In the genomic region with DNA sequence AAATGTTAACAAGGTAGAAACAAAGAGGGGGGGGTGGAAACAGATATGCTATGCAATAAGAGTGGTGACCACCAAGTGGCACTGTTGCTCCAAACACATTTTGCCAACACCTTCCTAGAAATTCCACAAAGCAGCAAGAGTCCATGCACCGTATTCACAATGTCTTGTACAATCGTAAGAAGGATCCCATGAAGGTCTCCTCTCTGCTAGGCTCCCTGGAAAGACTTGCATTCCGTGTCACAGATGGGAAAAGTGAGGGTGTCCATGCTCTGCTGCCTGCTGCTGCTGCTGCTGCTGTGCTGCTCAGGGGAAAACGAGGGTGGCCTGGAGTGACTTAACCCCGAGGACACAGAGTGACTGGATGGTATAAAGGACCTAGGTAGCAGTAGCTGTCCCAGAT, we compare ENCODE assay signal across 9 mouse cellular contexts. TPM values are rescaled to one million over a fixed set of nuclear protein-coding genes. Genes with fewer than 3 reads are reported as not detected.
A peak's percentile ranks its signal among the peaks of the same experiment; 100 is the strongest.
DNase-seq lines count a peak whose midpoint lies in the region; ATAC-seq and TF ChIP-seq lines count a peak whose summit lies in the region.
"Had no signal": no experiment of that assay in that cellular context is flagged by ENCODE, and none has a peak within 500 bp of the region (broad histone marks: within the 10 kb centered on the region; RNA-seq: fewer than 3 reads in every experiment).

No protein-coding gene starts in this region.

- dilution Hi-C loops in CH12.LX (cut with MboI; ENCODE audit: extremely low pct_ligation_motif_present, extremely low pct_unique_long_range_greater_than_20kb, low sequenced_read_pairs) = no loop called here

- peak; percentile 75 for TF ChIP-seq RAD21 in CH12.LX (IDR thresholded peaks at IDR 0.05; ENCODE audit: low read depth, low read length)

- H3K4me1 ChIP-seq in cerebellum, adult 2 months (ENCODE audit: control insufficient read depth, insufficient read depth, low read length) = peaks cover 9% of the 10 kb centered on the region
- H3K4me1 ChIP-seq in CH12.LX (ENCODE audit: control insufficient read depth in 1 of 2, insufficient read depth in 2 of 2) = peaks cover 3 to 5% of the 10 kb centered on the region in 2 experiments; a peak in 2 of 4 replicates
- peaks cover 4% of the 10 kb centered on the region for H3K4me1 ChIP-seq in embryonic facial prominence, embryonic 13.5 days
- H3K4me1 ChIP-seq in limb, embryonic 15.5 days = peaks cover 3% of the 10 kb centered on the region; the same call in 1 of the 2 replicates

- no peaks in the 10 kb centered on the region for H3K9me3 ChIP-seq in CH12.LX (replicated peaks; ENCODE audit: low read length)
- no peaks in the 10 kb centered on the region for H3K9me3 ChIP-seq in embryonic facial prominence, embryonic 13.5 days
- no peaks in the 10 kb centered on the region for H3K9me3 ChIP-seq in limb, embryonic 15.5 days

- no peak overlapping the region for H3K4me3 ChIP-seq in cerebellum, adult 2 months (replicated peaks; ENCODE audit: insufficient read depth, low read depth, low read length)
- no peak overlapping the region for H3K4me3 ChIP-seq in CH12.LX (replicated peaks in 1 of 3; ENCODE audit: low read depth in 2 of 3, low read length in 2 of 3, poor library complexity in 1 of 3)
- H3K4me3 ChIP-seq in embryonic facial prominence, embryonic 13.5 days = no peak overlapping the region
- no peak overlapping the region for H3K4me3 ChIP-seq in limb, embryonic 15.5 days

- no peaks in the 10 kb centered on the region for H3K79me2 ChIP-seq in CH12.LX (replicated peaks; ENCODE audit: control insufficient read depth, extremely low read depth, insufficient read depth, poor library complexity, severe bottlenecking)

- peak in 1 of 2 experiments; percentile 22 for DNase-seq in cerebellum, adult 2 months
- DNase-seq in cerebellum, adult 9-11 months = no peak
- peak; percentile 23 for DNase-seq in CH12.LX (ENCODE audit: extremely low read depth)
- DNase-seq in hindlimb bud, embryonic 11.5 days (ENCODE audit: extremely low spot score, low read depth, low spot score) = peak; percentile 47
- DNase-seq in retina, embryonic 14.5 days (ENCODE audit: low spot score) = peak; percentile 69
- DNase-seq in c-Kit-positive CD71-positive TER-119-positive erythroid progenitor cells, embryonic 14.5 days (ENCODE audit: low spot score) = no peak

- no peak overlapping the region for H3K9ac ChIP-seq in CH12.LX (ENCODE audit: insufficient read depth, low read depth)
- peak overlapping the region; percentile 58; the same call in 1 of the 2 replicates for H3K9ac ChIP-seq in embryonic facial prominence, embryonic 13.5 days
- no peak overlapping the region for H3K9ac ChIP-seq in limb, embryonic 15.5 days

- peak; percentile 63 for TF ChIP-seq CTCF in cerebellum, adult 2 months (IDR thresholded peaks at IDR 0.05; ENCODE audit: borderline replicate concordance, insufficient read depth, low read depth, low read length)
- TF ChIP-seq CTCF in CH12.LX (conservative IDR thresholded peaks at IDR 0.05 in 1 of 2, IDR thresholded peaks at IDR 0.05 in 1 of 2; ENCODE audit: low read depth in 2 of 2, low read length in 2 of 2) = peak; percentile 70 to 83

- H3K27me3 ChIP-seq in cerebellum, adult 2 months (ENCODE audit: control insufficient read depth, insufficient read depth, low read length) = no peaks in the 10 kb centered on the region
- H3K27me3 ChIP-seq in CH12.LX (replicated peaks) = peaks cover 21% of the 10 kb centered on the region
- H3K27me3 ChIP-seq in embryonic facial prominence, embryonic 13.5 days = no peaks in the 10 kb centered on the region
- no peaks in the 10 kb centered on the region for H3K27me3 ChIP-seq in limb, embryonic 15.5 days

- no peak for TF ChIP-seq EP300 in CH12.LX (IDR thresholded peaks at IDR 0.05; ENCODE audit: low read length)

- H3K27ac ChIP-seq in cerebellum, adult 2 months (ENCODE audit: insufficient read depth, low read length) = no peak overlapping the region
- H3K27ac ChIP-seq in CH12.LX (ENCODE audit: insufficient read depth, low read depth) = no peak overlapping the region
- H3K27ac ChIP-seq in embryonic facial prominence, embryonic 13.5 days = no peak overlapping the region
- no peak overlapping the region for H3K27ac ChIP-seq in limb, embryonic 15.5 days

- no peaks in the 10 kb centered on the region for H3K36me3 ChIP-seq in CH12.LX (replicated peaks in 1 of 2; ENCODE audit: control insufficient read depth in 1 of 2, insufficient read depth in 1 of 2, low read length in 1 of 2)
- H3K36me3 ChIP-seq in embryonic facial prominence, embryonic 13.5 days = no peaks in the 10 kb centered on the region
- no peaks in the 10 kb centered on the region for H3K36me3 ChIP-seq in limb, embryonic 15.5 days

- 7% methylated on average over 5 of the region's 5 CpGs for WGBS in cerebellum, adult 2 months
- WGBS in embryonic facial prominence, embryonic 13.5 days = 7% methylated on average over 5 of the region's 5 CpGs
- 9% methylated on average over 5 of the region's 5 CpGs for WGBS in limb, embryonic 15.5 days

- in situ Hi-C loops in CH12.LX (cut with MboI; ENCODE audit: low pct_ligation_motif_present, low pct_unique_long_range_greater_than_20kb, low sequenced_read_pairs) = no loop called here

- no peak for ATAC-seq in embryonic facial prominence, embryonic 13.5 days (ENCODE audit: insufficient number of reproducible peaks, insufficient read depth, low FRiP score, low TSS enrichment, low read depth)
- ATAC-seq in limb, embryonic 15.5 days (ENCODE audit: insufficient number of reproducible peaks, low FRiP score, low TSS enrichment, low read depth) = no peak

- TF ChIP-seq POLR2A in cerebellum, adult 2 months (IDR thresholded peaks at IDR 0.05; ENCODE audit: borderline replicate concordance, insufficient read depth, low read length) = no peak
- no peak for TF ChIP-seq POLR2A in CH12.LX (IDR thresholded peaks at IDR 0.05; ENCODE audit: low read depth, low read length)

- peak overlapping the region; percentile 60 for H3K4me2 ChIP-seq in CH12.LX (ENCODE audit: insufficient read depth, low read depth, poor library complexity, severe bottlenecking)
- H3K4me2 ChIP-seq in embryonic facial prominence, embryonic 13.5 days = peak overlapping the region; percentile 52
- H3K4me2 ChIP-seq in limb, embryonic 15.5 days = peak overlapping the region; percentile 33; the same call in 1 of the 2 replicates

TF ChIP-seq in CH12.LX, 34 proteins besides CTCF, POLR2A, EP300 and RAD21:
- TF ChIP-seq SMC3 (IDR thresholded peaks at IDR 0.05; ENCODE audit: low read depth, low read length) (peak; percentile 47), MEF2A (IDR thresholded peaks at IDR 0.05; ENCODE audit: borderline replicate concordance, low read depth, low read length) (no peak)

RNA-seq across cellular contexts. Expression of gene Dhrs7c, which starts 21.6 kb away (rescaled TPM):
- polyA plus RNA-seq in cerebellum, adult 2 months (2012; rRNA removed) = 0.10 TPM in 1 of 2 replicates, not detected in the other
- total RNA-seq in CH12.LX (2012; rRNA removed) (not detected in 2 replicates), CH12.LX (2014; rRNA removed) (not detected in 2 replicates)
- polyA plus RNA-seq in CH12.LX (2012; ENCODE audit: insufficient read length, low read depth) = not detected in 2 replicates
- polyA plus RNA-seq in embryonic facial prominence, embryonic 13.5 days (2015; fragmentation: Nextera tagmentation; extraction: Ambion mirVana) = 0.33 and 0.49 TPM in 2 replicates
- polyA plus RNA-seq in limb, embryonic 15.5 days (2015; fragmentation: Nextera tagmentation; extraction: Ambion mirVana) = 6.1 and 15.4 TPM in 2 replicates
- total RNA-seq: MEL had no signal

RNA-seq across cellular contexts. Expression of gene Gsg1l2, which starts 45.2 kb away (rescaled TPM):
- polyA plus RNA-seq in cerebellum, adult 2 months (2012; rRNA removed) = not detected in 2 replicates
- not detected in 2 replicates for total RNA-seq in CH12.LX (2012; rRNA removed)
- total RNA-seq in CH12.LX (2014; rRNA removed) = not detected in 2 replicates
- not detected in 2 replicates for polyA plus RNA-seq in CH12.LX (2012; ENCODE audit: insufficient read length, low read depth)
- not detected in 2 replicates for polyA plus RNA-seq in embryonic facial prominence, embryonic 13.5 days (2015; fragmentation: Nextera tagmentation; extraction: Ambion mirVana)
- not detected in 2 replicates for polyA plus RNA-seq in limb, embryonic 15.5 days (2015; fragmentation: Nextera tagmentation; extraction: Ambion mirVana)
- total RNA-seq: MEL had no signal

RNA-seq across cellular contexts. Expression of gene Glp2r, which starts 48.7 kb away (rescaled TPM):
- 0.03 TPM in 2 replicates for polyA plus RNA-seq in cerebellum, adult 2 months (2012; rRNA removed)
- total RNA-seq in CH12.LX (2012; rRNA removed) (0.04 TPM in 2 replicates), CH12.LX (2014; rRNA removed) (0.04 and 0.09 TPM in 2 replicates)
- 0.07 TPM in 1 of 2 replicates, not detected in the other for polyA plus RNA-seq in CH12.LX (2012; ENCODE audit: insufficient read length, low read depth)
- polyA plus RNA-seq in embryonic facial prominence, embryonic 13.5 days (2015; fragmentation: Nextera tagmentation; extraction: Ambion mirVana) = 0.25 TPM in 1 of 2 replicates, not detected in the other
- 0.09 and 0.10 TPM in 2 replicates for polyA plus RNA-seq in limb, embryonic 15.5 days (2015; fragmentation: Nextera tagmentation; extraction: Ambion mirVana)
- total RNA-seq: MEL had no signal

Comparison
In these comparisons a context has a peak if more than half of its experiments do, and no peak if none do; other contexts are left out.
1. DNase-seq: peak in CH12.LX (single experiment), hindlimb bud, embryonic 11.5 days (single experiment) and retina, embryonic 14.5 days (single experiment); none in cerebellum, adult 9-11 months (single experiment) and c-Kit-positive CD71-positive TER-119-positive erythroid progenitor cells, embryonic 14.5 days (single experiment).
2. Peak in every context shown above with its lines, with median percentiles within 50 percentile points of each other: H3K4me2 ChIP-seq.